Mouse (Mus musculus) spleen, postnatal 10 days (tissue): ENCODE data around the gene Gal3st2c.
"Not testable (repeated sequence)": the region's sequence is repeated elsewhere in the genome, so short reads cannot be mapped to it uniquely, and the experiment has no call there.

Source experiments
- DNase-seq, 2 experiments: peaks; one replicate each; pipeline ENCODE4 v3.0.0; 2021 to 2022; ENCODE audit warnings: low spot score in 2 of 2

Gene Gal3st2c

DNA sequence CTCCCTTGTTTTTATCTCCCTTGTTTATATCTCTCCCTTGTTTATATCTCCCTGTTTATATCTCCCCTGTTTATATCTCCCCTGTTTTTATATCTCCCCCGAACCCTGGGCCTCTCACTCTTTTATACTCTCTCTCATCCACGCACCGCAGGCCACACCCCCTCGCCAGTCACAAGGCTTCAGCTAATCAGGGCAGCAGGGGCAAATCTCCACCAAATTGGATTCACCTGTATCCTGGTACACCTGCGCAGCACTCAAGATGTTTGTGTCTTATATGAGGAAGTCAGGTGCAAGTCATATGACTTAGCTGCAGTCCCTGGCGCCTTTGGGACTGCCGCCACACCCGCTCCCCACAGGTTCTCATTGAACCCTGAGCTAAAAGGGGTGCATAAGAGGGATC is at the start of gene Gal3st2c:
Gene Gal3st2c, plus strand, starts transcription at position 301 of the 400 bp plus-strand sequence.
- not testable (repeated sequence) for DNase-seq

DNA sequence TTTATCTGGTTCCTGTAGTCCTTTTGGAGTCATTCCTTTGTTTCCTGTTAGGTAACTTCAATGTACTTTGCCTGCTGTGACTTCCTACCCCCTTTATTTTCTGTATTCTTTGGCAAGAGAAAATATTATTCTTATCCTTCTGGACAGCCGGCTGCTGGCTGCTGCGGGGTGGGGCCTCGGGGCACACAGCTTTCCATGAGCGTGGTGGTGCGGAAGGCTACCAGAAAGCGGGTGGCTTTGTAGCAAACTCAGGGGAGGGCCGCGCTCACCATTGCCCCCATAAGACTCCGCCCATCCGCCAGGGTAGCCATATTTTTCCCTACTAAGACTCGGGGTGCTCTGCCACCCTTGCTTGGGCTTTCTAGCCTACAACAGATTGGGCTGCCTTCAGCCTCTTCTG is 41.2 kb upstream of the Gal3st2c start:
- DNase-seq, result not testable (repeated sequence)

DNA sequence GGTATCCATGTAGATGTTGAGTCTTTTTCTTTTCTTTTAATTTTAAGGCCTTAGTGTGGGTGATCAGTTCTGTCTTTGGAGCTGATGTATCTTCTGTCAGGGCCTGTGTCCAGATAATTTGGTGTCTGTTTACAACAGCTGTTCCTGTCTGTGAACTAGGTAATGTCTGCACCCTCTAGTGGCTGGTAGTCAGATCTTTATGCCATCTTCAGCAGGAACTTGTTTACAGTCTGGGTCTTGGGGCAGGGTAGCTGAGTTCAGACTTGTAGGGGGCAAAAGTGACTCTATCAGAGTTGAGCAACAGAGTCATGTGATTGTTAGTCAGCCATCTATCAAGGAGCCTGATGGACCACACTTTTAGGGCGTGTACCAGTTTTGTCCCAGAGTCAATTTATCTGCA is 23.8 kb upstream of the Gal3st2c start:
- not testable (repeated sequence) for DNase-seq

DNA sequence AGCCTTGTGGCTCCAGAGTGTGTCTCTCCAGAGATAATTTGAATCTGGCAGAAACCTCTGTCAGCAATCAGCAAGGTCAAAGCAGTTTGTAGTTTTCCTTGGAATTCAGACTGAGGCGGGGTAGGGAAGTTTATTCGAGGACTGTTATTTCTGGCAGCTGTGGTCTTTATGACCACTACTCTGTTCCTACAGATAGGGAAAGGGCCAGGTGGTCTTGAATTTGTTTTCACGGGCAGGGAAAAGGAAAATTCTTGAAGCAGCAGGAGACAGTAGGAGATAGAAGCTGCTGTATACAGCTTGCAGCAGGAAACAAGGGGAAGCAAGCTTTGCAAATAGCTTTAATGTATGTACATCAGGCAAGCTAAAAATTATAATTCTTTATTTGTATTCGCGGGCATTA is 19.9 kb upstream of the Gal3st2c start:
- DNase-seq, result not testable (repeated sequence)

DNA sequence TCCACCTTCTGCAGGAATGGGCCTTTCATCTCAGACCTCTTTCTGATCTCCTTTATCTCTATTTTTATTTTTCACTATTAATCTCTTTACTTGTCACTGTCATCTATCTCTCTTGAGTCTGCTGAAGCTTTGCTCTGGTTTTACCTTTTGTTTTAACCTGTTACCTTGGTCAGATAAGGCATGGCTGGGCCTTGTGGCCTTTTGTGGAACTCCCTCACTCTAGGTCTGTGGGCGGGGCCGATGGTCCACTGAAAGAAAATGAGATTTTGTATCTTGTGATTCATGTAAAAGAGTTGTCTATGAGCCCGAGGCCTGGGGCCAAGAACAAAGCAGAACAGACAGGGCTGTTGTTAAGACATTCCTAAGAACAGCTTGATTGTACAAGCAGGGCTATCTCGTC is 19.5 kb upstream of the Gal3st2c start:
- not testable (repeated sequence) for DNase-seq

DNA sequence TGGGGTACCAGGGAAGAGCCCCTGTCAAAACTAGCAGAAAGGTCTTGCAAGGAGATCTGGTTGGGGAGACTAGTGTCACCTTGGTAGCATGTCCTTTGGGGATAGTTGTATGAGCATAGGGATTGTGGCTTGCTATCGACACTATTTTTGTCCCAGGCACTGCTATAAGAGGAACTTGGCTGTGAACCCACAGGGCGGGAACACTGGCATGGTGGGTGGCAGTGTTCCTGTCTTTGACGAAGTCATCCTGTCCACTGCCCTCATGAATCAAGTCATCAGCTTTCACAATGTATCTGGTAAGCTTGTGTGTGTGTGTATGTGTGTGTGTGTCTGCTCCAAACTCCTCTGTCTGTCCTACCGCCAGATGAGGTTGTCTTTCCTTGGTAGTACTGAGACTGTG is 14.5 kb upstream of the Gal3st2c start:
- not testable (repeated sequence) for DNase-seq

DNA sequence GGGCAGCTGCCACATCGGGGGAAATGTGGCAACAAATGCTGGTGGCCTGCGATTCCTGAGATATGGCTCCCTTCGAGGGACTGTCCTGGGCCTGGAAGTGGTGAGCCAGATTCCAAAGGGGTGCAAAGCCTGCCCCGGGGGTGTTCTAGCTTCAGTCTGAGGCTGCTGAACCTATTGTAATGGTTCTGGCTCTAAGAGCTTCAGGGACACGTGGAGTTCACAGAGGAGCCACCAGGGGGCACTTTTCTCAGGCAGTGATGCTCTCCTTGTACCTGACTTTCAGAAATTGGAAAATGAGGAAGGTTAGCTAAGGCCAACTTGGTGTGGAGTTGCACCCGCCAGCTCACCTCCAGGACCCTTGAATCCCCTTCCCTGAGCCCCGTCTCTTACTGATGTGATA is 12.0 kb upstream of the Gal3st2c start:
- DNase-seq, result not testable (repeated sequence)

DNA sequence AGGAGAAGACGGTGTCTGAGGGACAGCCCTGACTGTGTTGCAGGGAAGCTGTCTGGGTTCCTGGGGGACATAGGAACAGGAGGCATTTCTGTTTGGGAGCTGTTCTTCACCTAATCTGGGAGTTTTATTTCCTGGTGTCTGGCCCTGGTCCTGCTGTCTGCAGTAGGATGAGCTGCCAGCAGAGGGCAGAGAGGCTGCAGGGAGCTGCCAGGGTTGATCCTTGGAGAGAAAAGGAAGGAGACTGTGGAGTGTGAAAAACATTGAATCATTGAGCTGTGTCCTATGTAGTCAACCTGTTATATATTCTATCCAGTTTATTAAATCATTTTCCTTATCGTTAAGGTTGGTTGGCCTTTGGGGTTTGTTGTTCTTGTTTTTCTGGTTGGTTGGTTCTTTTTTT is 9.4 kb upstream of the Gal3st2c start:
- DNase-seq, result not testable (repeated sequence)

DNA sequence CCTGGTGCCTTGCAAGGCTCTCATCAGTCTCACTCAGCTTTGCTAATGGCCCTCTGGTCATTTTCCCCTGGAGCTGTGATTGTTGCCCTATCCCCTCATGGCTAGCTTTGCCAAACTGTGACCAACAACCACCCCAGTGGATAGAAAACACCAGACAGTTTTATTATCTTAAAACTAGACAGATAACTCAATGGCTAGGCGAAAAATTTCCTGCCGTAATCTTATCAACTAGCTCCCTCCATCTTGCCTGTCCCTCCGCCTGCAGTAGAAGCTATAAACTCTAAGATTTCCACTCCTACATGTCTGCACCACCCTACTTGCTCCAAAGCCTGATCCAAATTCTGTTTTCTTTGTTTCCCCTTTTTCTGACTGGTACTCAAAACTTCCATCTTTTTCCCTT is 4.1 kb upstream of the Gal3st2c start:
- no peak for DNase-seq

DNA sequence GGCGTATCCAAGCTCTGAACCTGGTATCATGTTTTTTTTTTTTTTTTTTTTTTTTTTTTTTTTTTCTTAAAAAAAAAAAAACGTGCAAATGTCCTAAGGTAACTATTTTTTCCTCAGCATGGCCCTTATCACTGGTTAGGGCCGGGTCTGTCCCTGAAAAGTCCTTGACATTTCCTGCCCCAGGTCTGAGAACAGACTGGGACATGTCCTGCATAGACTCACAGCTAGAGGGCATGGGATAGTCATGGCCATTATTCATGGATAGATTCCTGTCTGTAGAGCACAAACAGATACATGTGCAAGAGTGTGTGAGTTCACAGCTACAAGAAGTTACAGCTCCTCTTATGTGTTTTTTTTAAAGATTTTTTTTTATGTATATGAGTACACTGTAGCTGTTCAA is 1.5 kb upstream of the Gal3st2c start:
- DNase-seq, result no peak

DNA sequence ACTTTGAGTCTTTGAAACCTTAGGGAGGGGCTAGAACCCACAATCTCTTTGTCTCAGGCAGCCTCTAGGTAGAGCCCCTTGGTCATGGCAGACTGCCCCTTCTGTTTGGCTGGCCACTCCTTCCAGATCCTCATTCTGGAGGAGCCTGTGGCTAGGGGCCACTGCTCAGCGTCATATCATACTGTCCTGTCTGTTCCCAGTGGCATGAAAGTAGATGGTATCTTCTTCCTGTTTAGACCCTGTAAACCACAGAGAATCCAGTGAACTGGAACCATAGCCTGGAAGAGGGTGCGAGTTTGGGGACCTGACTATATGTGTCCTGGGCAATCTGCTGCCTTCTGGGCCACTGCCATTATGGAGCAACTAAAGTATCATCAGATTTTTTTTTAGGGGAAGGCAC is 759 bp downstream of the Gal3st2c start:
- not testable (repeated sequence) for DNase-seq

DNA sequence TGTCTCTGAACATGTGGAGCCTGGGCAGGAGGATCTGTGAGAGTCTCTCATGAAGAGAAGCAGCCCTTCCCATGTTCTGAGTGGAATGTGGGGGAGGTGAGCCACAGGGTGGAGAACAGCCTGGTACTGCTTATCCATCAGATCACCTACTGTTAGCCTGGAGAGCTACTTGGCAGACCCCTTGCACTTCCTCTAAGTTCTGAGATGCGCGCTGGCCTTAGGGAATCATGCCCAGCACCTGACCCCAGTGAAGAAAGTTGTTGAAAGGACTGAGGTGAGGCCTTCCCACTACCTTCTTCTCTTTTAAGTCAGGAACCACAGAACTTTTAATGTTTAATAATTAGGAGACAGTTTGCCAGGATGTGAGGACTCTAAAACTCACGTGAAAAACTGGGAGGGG is 1.2 kb downstream of the Gal3st2c start:
- not testable (repeated sequence) for DNase-seq

DNA sequence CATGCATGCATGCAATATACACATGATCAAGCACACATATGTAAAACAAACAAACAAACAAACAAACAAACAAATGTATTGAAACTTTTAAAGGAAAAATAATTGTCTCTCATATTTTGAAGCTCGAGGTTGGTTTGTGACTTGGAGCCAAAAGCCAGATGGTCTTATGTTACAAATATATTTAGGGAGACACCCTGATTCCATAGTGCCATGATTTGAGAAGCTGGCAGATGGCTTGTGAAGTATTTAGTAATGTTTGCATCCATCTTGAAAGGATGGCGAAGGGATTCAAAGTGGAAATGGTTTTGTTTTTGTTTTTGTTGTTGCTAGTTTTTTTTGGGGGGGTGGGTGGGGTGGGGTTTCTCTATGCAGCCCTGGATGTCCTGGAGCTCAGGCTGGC is 10.7 kb downstream of the Gal3st2c start:
- no peak for DNase-seq

DNA sequence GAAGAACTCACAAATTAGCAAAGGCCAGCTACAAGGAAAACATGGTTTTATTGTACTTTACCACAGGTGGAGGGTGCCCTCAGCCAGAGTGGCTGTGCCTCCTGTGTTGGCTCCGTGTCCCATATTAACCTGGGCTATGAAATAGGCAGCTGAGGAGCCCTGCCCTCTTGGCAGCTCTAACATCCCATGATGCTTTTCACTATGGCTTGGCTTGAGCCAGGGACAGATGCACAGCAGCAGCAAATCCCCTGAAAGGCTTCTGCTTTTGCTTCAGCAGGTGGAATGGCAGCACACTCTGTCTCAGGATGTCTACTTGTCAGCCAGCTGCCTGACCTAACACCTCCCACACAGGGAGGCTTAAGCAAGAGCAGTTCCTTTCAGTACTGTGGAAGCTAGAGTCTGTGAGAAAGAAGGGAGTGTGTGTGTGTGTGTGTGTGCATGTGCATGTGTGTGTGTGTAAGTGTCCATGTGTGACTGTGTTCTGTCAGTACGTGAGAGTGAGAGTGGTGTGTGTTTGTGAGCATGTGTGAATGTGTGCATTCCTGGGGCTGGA is 15.7 kb downstream of the Gal3st2c start:
- DNase-seq, result not testable (repeated sequence)

DNA sequence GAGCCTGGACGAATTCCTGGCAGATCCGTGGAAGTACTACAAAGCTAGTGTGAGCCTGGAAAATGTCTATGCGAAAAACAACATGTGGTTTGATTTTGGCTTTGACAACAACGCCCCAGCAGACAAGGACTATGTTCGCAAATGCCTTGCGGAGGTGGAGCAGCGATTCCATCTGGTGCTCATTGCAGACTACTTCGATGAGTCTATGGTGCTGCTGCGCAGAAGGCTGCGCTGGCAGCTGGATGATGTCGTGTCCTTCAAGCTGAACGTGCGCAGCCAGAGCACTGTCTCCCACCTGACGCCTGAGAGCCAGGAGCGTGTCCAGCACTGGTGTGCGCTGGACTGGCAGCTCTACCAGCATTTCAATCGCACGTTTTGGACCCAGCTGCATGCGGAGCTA is 18.5 kb downstream of the Gal3st2c start:
- DNase-seq, result not testable (repeated sequence)

DNA sequence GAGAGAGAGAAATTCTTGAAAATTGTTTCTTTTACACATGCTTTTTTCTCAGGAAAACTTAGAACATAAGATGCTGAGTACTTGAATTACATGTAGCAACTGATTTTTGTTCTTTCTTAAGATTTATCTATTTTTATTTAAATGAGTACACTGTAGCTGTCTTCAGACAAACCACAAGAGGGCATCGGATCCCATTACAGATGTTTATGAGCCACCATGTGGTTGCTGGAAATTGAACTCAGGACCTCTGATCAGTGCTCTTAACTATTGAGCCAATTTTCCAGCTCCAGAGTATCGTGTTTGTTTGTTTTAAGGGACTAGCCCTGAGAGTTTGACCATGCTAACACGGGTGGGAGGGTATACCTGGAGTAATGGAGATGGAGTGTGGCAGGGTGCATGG is 21.3 kb downstream of the Gal3st2c start:
- DNase-seq, result no peak

DNA sequence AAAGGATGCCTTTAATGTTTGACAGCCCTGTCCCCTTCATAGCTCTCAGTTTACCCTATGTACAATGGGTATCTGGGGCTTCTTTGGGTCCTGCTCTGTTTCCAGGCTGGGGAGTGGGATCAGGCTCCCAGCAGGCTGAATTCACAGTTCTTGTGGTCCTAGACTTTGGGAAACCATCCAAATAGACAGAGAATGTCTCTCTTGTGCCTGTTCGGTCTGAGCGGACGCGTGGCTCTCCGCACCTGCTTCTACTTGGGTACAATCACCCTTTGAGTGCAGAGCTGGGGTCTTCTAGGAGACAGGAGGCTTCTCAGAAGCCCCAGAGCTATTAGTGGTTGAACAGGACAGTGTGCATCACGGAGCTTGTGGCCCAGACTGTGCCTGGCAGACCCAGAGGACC is 29.8 kb downstream of the Gal3st2c start, which contains the start of gene Neu4:
Gene Neu4, plus strand, starts transcription at position 301 of the 400 bp plus-strand sequence.
- DNase-seq, result no peak

DNA sequence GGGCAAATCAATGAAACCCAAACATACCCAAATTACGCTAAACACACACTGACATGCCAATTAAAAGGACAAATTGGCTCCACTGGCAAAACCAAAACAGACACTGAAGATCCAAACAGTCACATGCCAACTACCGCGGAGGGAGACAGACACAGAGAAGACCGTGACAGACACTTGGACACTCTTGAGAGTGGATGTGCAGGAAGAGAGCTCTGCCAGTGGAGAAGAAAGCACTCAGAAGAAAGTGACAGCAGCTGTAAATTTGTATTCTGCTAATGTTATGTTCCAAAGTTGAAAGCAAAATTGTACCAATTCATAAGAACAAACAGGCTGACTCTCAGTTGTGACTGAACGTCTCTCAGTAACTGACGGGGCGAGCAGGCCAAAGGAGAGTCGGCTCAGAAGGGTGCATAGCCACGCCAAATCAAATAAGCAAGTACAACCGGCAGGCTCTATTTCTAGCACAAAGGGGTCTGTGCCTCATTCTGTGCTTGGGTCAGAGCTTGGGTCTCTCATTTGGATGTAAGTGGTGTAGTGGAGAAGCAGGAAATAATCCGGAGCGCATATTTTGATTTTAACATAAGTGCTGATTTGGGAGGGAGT is 37.3 kb downstream of the Gal3st2c start:
- DNase-seq, result no peak

DNA sequence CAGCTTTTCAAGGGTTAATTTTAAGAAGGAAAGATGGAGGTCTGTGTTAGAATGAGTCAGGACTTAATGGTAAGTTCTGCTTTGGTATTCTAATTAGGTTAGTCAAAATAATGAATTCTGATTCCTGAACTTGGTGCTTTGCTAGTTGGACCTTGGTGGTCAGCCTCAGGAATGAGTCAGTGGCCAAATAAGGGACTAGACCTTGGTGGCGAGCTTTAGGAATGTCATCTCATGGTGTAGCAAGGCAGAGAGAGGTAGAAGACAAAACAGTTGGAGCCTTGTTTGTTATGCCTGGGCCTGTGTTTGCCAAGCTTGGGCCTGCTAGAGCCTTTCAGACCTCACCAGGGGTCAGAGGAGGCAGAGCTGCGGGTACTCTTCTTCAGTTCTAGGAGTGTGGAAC is 38.4 kb downstream of the Gal3st2c start:
- no peak for DNase-seq

DNA sequence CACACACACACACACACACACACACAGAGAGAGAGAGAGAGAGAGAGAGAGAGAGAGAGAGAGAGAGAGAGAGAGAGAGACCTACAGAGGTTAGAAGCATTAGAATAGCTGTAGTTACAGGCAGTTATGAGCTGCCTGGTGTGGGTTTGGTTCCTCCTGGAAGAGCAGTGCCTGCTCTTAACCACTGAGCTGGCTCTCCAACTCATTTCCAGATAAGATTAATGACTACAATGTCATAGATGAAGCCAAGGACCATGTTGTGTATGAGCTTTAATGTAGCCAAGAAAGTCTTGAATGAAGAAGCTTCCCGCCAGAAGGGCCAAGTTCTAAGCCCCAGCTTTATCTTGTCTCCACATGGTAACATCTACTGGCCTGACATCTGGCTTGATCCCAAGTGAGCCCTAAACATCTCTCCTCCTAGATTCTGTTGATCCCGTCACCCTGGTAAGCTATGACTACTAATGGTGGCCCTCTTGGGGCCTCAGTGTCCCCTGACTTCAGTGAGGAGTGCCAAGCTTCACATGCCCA is 42.8 kb downstream of the Gal3st2c start:
- DNase-seq, result no peak

DNA sequence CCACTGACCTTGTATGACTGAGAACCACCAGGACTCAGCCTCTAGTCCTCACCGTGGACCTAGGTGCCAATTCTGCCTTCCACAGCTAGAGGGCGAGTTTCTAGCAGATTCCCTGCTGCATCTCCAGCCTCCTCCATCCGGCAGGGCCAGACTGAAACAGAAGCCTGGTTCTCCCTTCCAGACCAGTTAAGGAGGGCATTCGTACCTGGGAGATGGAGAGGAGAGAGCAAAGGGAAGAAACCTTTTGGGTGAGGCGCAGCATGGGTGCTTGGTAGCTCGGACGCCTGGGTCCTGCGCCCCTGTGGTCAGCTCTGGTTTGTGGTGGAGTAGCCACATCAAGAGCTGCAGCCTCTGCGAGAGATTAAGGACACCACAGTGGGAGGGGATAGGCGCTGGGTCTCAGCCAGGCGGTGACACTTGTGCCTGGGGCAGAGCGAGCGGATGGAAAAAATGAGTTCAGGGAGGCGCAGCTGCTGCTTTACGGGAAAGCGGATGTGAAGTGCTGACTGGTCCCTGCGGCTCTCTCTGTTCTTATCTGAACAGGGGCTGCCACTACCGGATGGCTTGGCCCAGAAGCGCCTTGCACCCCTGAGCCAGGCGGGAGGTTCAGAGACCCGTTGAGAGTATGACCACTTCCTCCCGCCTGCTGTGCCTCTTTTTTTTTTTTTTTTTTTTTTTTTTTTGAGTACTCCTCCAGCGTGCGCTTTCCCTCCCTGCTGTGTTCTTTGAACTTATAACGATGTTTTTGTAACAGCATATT is 44.9 kb downstream of the Gal3st2c start:
- DNase-seq, result peak; percentile 41 to 79

DNA sequence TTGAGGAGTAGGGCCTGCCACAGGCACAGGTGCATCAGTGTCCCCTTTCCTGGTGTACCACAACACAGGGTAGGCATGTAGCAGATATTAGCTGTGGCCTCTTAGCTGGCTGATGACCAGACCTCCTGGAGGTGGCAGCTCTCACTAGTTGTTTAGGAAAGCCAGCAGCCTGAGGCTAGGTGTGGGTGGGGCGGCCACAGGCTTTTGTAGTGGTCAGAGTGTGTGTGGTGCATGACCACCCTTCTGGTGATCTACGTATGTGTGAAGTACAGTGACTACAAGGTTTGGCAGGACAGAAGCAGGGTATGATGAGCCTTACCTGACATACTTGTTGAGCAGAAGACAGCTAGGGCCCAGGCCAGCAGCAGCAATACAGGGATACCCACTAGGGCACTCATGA is 50.1 kb downstream of the Gal3st2c start:
- no peak for DNase-seq

DNA sequence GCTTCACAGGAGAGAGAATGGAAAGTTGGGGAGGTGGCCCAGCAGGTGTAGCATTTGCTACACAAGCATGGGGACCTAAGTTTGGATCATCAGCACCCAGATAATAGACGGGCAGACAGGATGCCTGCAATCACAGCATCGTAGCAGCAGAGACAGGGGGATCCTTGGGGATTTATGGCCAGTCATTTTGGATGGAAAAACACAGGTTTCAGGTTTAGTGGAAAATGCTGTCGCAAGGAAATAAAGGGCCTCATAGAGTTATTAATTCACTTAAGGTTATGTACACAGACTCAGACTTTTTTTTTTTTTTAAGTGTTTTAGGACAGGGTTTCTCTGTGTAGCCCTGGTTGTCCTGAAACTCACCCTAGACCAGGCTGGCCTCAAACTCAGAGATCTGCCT is 55.2 kb downstream of the Gal3st2c start:
- no peak for DNase-seq
